Mouse (Mus musculus): ENCODE data around the gene Trmt11.
"Not testable (repeated sequence)": the region's sequence is repeated elsewhere in the genome, so short reads cannot be mapped to it uniquely, and the experiment has no call there.

Trmt11 gene

GRCm38 (mm10) chr10:30600542-30600966 is at the start of gene Trmt11:
Gene Trmt11, minus strand, starts transcription at chr10:30600749.
- DNase-seq, result peak; percentile 89

GRCm38 (mm10) chr10:30647681-30648080 is 47.1 kb upstream of the Trmt11 start:
- no peak for DNase-seq

- DNase-seq, result no peak
Observed at GRCm38 (mm10) chr10:30638216-30638615, 37.7 kb upstream of the Trmt11 start.

GRCm38 (mm10) chr10:30636474-30637154 is 36.1 kb upstream of the Trmt11 start:
- not testable (repeated sequence) for DNase-seq

GRCm38 (mm10) chr10:30632718-30633117 is 32.2 kb upstream of the Trmt11 start:
- no peak for DNase-seq

- no peak for DNase-seq
Observed at GRCm38 (mm10) chr10:30629977-30630376, 29.4 kb upstream of the Trmt11 start.

- no peak for DNase-seq
Observed at GRCm38 (mm10) chr10:30629513-30629912, 29.0 kb upstream of the Trmt11 start, which contains the start of gene Hint3. Gene Hint3, minus strand, starts transcription at chr10:30629632.

GRCm38 (mm10) chr10:30628444-30628843 is 27.9 kb upstream of the Trmt11 start:
- not testable (repeated sequence) for DNase-seq

- no peak for DNase-seq
Observed at GRCm38 (mm10) chr10:30627548-30627947, 27.0 kb upstream of the Trmt11 start.

- no peak for DNase-seq
Observed at GRCm38 (mm10) chr10:30624161-30625019, 23.8 kb upstream of the Trmt11 start.

GRCm38 (mm10) chr10:30622928-30623327 is 22.4 kb upstream of the Trmt11 start:
- no peak for DNase-seq

GRCm38 (mm10) chr10:30618918-30619210 is 18.3 kb upstream of the Trmt11 start:
- DNase-seq, result no peak

GRCm38 (mm10) chr10:30618091-30618917 is 17.8 kb upstream of the Trmt11 start:
- peak; percentile 99 for DNase-seq

GRCm38 (mm10) chr10:30613039-30613438 is 12.5 kb upstream of the Trmt11 start:
- DNase-seq, result no peak

- DNase-seq, result no peak
Observed at GRCm38 (mm10) chr10:30609614-30610013, 9.1 kb upstream of the Trmt11 start.

GRCm38 (mm10) chr10:30608109-30608508 is 7.6 kb upstream of the Trmt11 start:
- no peak for DNase-seq

- DNase-seq, result peak; percentile 51
Observed at GRCm38 (mm10) chr10:30600094-30600534, 435 bp downstream of the Trmt11 start.

- DNase-seq, result peak; percentile 21
Observed at GRCm38 (mm10) chr10:30587037-30587436, 13.5 kb downstream of the Trmt11 start.

GRCm38 (mm10) chr10:30585691-30586090 is 14.9 kb downstream of the Trmt11 start:
- no peak for DNase-seq

- DNase-seq, result no peak
Observed at GRCm38 (mm10) chr10:30577670-30578280, 22.8 kb downstream of the Trmt11 start.

- no peak for DNase-seq
Observed at GRCm38 (mm10) chr10:30566364-30566763, 34.2 kb downstream of the Trmt11 start.

- no peak for DNase-seq
Observed at GRCm38 (mm10) chr10:30564651-30565050, 35.9 kb downstream of the Trmt11 start.

Measured in cerebellum, adult 9-10 months (tissue).